Comparison of ENCODE assay signal across 9 mouse cellular contexts in genomic region chr14:20258185-20259113, GRCm38 (mm10). TPM values are rescaled to one million over a fixed set of nuclear protein-coding genes. Genes with fewer than 3 reads are reported as not detected.
DNase-seq lines count a peak whose midpoint lies in the region; ATAC-seq and TF ChIP-seq lines count a peak whose summit lies in the region.
"Had no signal": no experiment of that assay in that cellular context is flagged by ENCODE, and none has a peak within 500 bp of the region (broad histone marks: within the 10 kb centered on the region; RNA-seq: fewer than 3 reads in every experiment).

No protein-coding gene starts in this region.

- H3K27me3 ChIP-seq in forebrain, postnatal 0 days (ENCODE audit: insufficient read depth, low read length), result no peaks in the 10 kb centered on the region
- H3K27me3 ChIP-seq in hindbrain, embryonic 16.5 days (replicated peaks; ENCODE audit: control insufficient read depth, insufficient read depth, low read length), result no peaks in the 10 kb centered on the region
- H3K27me3 ChIP-seq: lung, embryonic 15.5 days had no signal

- H3K4me1 ChIP-seq in forebrain, postnatal 0 days (ENCODE audit: insufficient read depth), result no peaks in the 10 kb centered on the region
- H3K4me1 ChIP-seq in hindbrain, embryonic 16.5 days (ENCODE audit: control insufficient read depth, insufficient read depth, low read depth, low read length), result no peaks in the 10 kb centered on the region
- H3K4me1 ChIP-seq: lung, embryonic 15.5 days had no signal

- peak; percentile 37 for DNase-seq in Muller cell, postnatal 12 days (ENCODE audit: inconsistent ontology term)
- DNase-seq in cerebellum, adult 18-20 months, result peak; percentile 66 to 75
- DNase-seq in forebrain, postnatal 0 days, result peak; percentile 84
- DNase-seq in layer of hippocampus, postnatal 25 days (ENCODE audit: extremely low spot score in 1 of 2, low spot score in 1 of 2), result peak; percentile 77 to 94
- DNase-seq in right cerebral cortex, adult 2 months (ENCODE audit: low spot score in 2 of 2), result peak; percentile 82 to 90
- DNase-seq in urinary bladder, adult 2 months (ENCODE audit: low spot score), result peak; percentile 71

- TF ChIP-seq CTCF in forebrain, postnatal 0 days (IDR thresholded peaks at IDR 0.05; ENCODE audit: low read depth), result peak; percentile 97

- ATAC-seq in forebrain, postnatal 0 days, result peak; percentile 82
- ATAC-seq in hindbrain, embryonic 16.5 days, result peak; percentile 87
- ATAC-seq in megakaryocyte, adult 5-6 weeks (ENCODE audit: poor library complexity, severe bottlenecking), result peak; percentile 59

- no peak overlapping the region for H3K9ac ChIP-seq in forebrain, postnatal 0 days
- H3K9ac ChIP-seq in hindbrain, embryonic 16.5 days (ENCODE audit: low read depth, low read length), result no peak overlapping the region
- H3K9ac ChIP-seq: lung, embryonic 15.5 days had no signal

- H3K36me3 ChIP-seq in forebrain, postnatal 0 days (ENCODE audit: insufficient read depth), result no peaks in the 10 kb centered on the region
- no peaks in the 10 kb centered on the region for H3K36me3 ChIP-seq in hindbrain, embryonic 16.5 days (ENCODE audit: control insufficient read depth, insufficient read depth, low read length)
- H3K36me3 ChIP-seq: lung, embryonic 15.5 days had no signal

- no peak overlapping the region for H3K27ac ChIP-seq in forebrain, postnatal 0 days (ENCODE audit: low read depth, low read length)
- no peak overlapping the region for H3K27ac ChIP-seq in hindbrain, embryonic 16.5 days (ENCODE audit: low read depth, low read length)
- H3K27ac ChIP-seq: lung, embryonic 15.5 days had no signal

- H3K9me3 ChIP-seq in forebrain, postnatal 0 days (ENCODE audit: low read length), result no peaks in the 10 kb centered on the region
- H3K9me3 ChIP-seq in hindbrain, embryonic 16.5 days (ENCODE audit: control insufficient read depth, low read length), result no peaks in the 10 kb centered on the region
- H3K9me3 ChIP-seq: lung, embryonic 15.5 days had no signal

- 55% methylated on average over 8 of the region's 8 CpGs for WGBS in forebrain, postnatal 0 days
- WGBS in hindbrain, embryonic 16.5 days, result 55% methylated on average over 8 of the region's 8 CpGs

- no peak overlapping the region for H3K4me2 ChIP-seq in forebrain, postnatal 0 days (ENCODE audit: low read depth)
- H3K4me2 ChIP-seq in hindbrain, embryonic 16.5 days (ENCODE audit: low read length), result no peak overlapping the region
- H3K4me2 ChIP-seq: lung, embryonic 15.5 days had no signal

- no peak overlapping the region for H3K4me3 ChIP-seq in forebrain, postnatal 0 days (ENCODE audit: low read depth, low read length)
- no peak overlapping the region for H3K4me3 ChIP-seq in hindbrain, embryonic 16.5 days (ENCODE audit: low read length)
- H3K4me3 ChIP-seq: lung, embryonic 15.5 days had no signal

RNA-seq across cellular contexts. Expression of gene Kcnk16, which starts 10.6 kb away (rescaled TPM):
- total RNA-seq in forebrain, postnatal 0 days (2014; rRNA removed), result not detected in 2 replicates
- not detected in 2 replicates for polyA plus RNA-seq in forebrain, postnatal 0 days (2015; fragmentation: Nextera tagmentation; extraction: Ambion mirVana)
- 0.09 TPM in 1 of 2 replicates, not detected in the other for polyA plus RNA-seq in hindbrain, embryonic 16.5 days (2015; fragmentation: Nextera tagmentation; extraction: Ambion mirVana)
- not detected for total RNA-seq in layer of hippocampus, postnatal 25 days (2021)
- total RNA-seq in megakaryocyte, adult 5-6 weeks (2015), result not detected in 2 replicates
- total RNA-seq in megakaryocyte, adult 5-6 weeks (2017), result not detected in 2 replicates
- 0.14 TPM in 1 of 2 replicates, not detected in the other for polyA plus RNA-seq in urinary bladder, adult 2 months (2012; rRNA removed)

RNA-seq across cellular contexts. Expression of gene Nudt13, which starts 36.0 kb away (rescaled TPM):
- 23.5 and 26.0 TPM in 2 replicates for total RNA-seq in forebrain, postnatal 0 days (2014; rRNA removed)
- polyA plus RNA-seq in forebrain, postnatal 0 days (2015; fragmentation: Nextera tagmentation; extraction: Ambion mirVana), result 10.7 and 13.5 TPM in 2 replicates
- polyA plus RNA-seq in hindbrain, embryonic 16.5 days (2015; fragmentation: Nextera tagmentation; extraction: Ambion mirVana), result 15.8 and 16.4 TPM in 2 replicates
- 10 to 100 TPM; 21.9 to 25.1 TPM for total RNA-seq in layer of hippocampus, postnatal 25 days (2021)
- 9.5 and 14.1 TPM in 2 replicates for total RNA-seq in megakaryocyte, adult 5-6 weeks (2015)
- 8.0 and 13.7 TPM in 2 replicates for total RNA-seq in megakaryocyte, adult 5-6 weeks (2017)
- polyA plus RNA-seq in urinary bladder, adult 2 months (2012; rRNA removed), result 39.0 and 48.2 TPM in 2 replicates
